Mouse (Mus musculus) embryonic facial prominence, embryonic 13.5 days (tissue): ENCODE results near the gene 4921536K21Rik. TPM values are rescaled to one million over a fixed set of nuclear protein-coding genes. Genes with fewer than 3 reads are reported as not detected.

Experiments used
- ATAC-seq: fragments of 200-750 bp; cut with Nextera tagmentation; 2 replicates; pipeline ENCODE4 v1.8.0; 2017; ENCODE audit warnings: low read depth; ENCODE audit not compliant: insufficient number of reproducible peaks, insufficient read depth, low FRiP score, low TSS enrichment
- H3K27ac ChIP-seq: fragments of 300-500 bp; sonication (generic); 2 replicates; pipeline ENCODE4 v1.5.1; 2015; ENCODE audit warnings: moderate library complexity, mild to moderate bottlenecking, inconsistent platforms
- H3K27me3 ChIP-seq: fragments of 300-500 bp; sonication (generic); 2 replicates; pipeline ENCODE4 v1.6.1; 2015; ENCODE audit warnings: mild to moderate bottlenecking, inconsistent platforms
- H3K36me3 ChIP-seq: fragments of 300-500 bp; sonication (generic); 2 replicates; pipeline ENCODE4 v1.6.1; 2015; ENCODE audit warnings: mild to moderate bottlenecking, inconsistent platforms
- H3K4me1 ChIP-seq: fragments of 300-500 bp; sonication (generic); 2 replicates; pipeline ENCODE4 v1.6.1; 2015; ENCODE audit warnings: inconsistent platforms
- H3K4me2 ChIP-seq: fragments of 300-500 bp; sonication (generic); 2 replicates; pipeline ENCODE4 v1.6.1; 2015; ENCODE audit warnings: moderate library complexity, mild to moderate bottlenecking, inconsistent platforms
- H3K4me3 ChIP-seq: fragments of 300-500 bp; sonication (generic); 2 replicates; pipeline ENCODE4 v1.5.1; 2015; ENCODE audit warnings: mild to moderate bottlenecking, inconsistent platforms
- H3K9ac ChIP-seq: fragments of 300-500 bp; sonication (generic); 2 replicates; pipeline ENCODE4 v1.6.1; 2015; ENCODE audit warnings: mild to moderate bottlenecking, inconsistent platforms
- H3K9me3 ChIP-seq: fragments of 300-500 bp; sonication (generic); 2 replicates; pipeline ENCODE4 v1.6.1; 2016; ENCODE audit warnings: inconsistent platforms
- WGBS: fragments of 180-500 bp; shearing (Covaris S2); methylation state at CpG from one replicate; pipeline ENCODE4 v1.1.7; 2015; ENCODE audit warnings: mixed read lengths; 5-methylcytosine and 5-hydroxymethylcytosine counted together
- polyA plus RNA-seq: library from polyadenylated mRNA; unstranded; fragments of >200 nt; fragmentation: Nextera tagmentation; extraction: Ambion mirVana; gene quantifications from 2 replicates; pipeline ENCODE4 v1.2.1, GENCODE M21; 2015

Gene 4921536K21Rik
- polyA plus RNA-seq, result 0.20 TPM in 1 of 2 replicates, not detected in the other

DNA sequence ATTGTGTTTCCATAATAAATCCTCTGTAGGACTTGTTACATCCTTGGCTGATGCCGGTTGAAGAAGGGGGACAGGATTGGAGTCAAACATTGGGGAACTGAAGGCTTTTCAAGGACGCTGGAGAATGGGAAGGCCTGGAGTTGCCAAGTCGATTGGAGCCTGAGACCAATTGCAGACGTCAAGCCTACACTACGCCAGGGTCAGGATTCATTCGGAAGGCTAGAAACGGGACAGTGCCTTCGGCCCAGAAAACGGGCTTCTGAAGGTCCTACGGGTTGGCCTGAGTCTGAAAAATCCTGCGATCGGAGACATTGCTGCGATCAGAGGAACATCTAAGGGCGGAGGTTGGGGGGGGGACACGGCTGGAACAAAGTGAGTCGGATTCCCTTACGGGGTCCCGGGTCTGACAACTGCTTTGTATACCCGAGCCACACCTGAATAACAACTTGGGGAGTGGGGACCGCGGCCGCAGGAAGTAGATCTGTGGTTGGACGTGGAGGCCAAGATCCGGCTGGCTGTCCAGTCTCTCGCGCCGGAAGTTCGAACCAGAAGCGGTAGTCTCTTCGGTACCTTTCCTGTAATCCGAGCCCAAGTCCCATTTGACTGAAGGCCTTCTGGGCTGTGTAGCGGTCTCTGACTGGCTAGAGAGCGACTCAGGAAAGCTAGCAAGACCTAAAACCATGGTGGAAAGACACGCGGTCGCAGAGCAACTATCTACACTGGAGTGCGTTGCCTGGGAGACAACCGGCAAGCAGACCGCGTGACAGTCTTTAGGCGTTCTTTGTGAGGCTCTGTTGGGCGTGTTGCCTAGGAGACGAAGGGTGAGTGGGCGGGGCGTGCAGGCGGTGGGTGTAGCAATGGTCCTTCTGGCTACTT is at the start of gene 4921536K21Rik, which contains the start of gene Dusp18:
TSS of gene 4921536K21Rik (minus strand) at position 693 of the 876 bp plus-strand sequence.
TSS of gene Dusp18 (plus strand) at position 835 of the 876 bp plus-strand sequence.
- Histone ChIP-seq H3K27ac (peak within 1 kb of the TSS; percentile 79), H3K4me3 (peak within 1 kb of the TSS; percentile 55), H3K27me3 (no peaks in the 10 kb centered on the region), H3K4me2 (peak within 1 kb of the TSS; percentile 85), H3K9me3 (no peaks in the 10 kb centered on the region), H3K4me1 (peaks cover 4% of the 10 kb centered on the region; the same call in 1 of the 2 replicates), H3K9ac (peak within 1 kb of the TSS; percentile 71), H3K36me3 (peaks cover 17% of the 10 kb centered on the region)
- ATAC-seq, result peak; percentile 93
- WGBS, result 3% methylated on average over 46 of the region's 46 CpGs

DNA sequence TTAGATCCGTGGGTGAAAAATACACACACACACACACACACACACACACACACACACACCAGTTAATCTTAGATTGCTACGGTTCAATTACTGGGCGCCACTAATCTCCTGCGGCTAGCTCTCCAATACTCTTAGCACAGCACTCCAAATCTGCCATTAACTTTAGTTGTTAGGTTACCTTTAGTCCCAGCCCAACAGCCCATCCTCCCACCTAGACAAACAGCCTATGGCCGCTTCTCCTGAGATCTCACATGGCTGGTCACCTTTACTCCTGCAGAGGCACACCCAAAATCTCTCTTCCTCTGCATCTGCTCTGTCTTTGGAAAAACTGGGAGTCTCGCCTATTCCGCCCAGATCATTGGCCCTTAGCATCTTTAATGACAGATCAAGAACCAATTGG is 46.5 kb upstream of the 4921536K21Rik start:
- Histone ChIP-seq H3K27ac (no peak overlapping the region), H3K4me1 (no peaks in the 10 kb centered on the region), H3K4me2 (no peak overlapping the region), H3K9ac (no peak overlapping the region), H3K27me3 (peaks cover 15% of the 10 kb centered on the region), H3K4me3 (no peak overlapping the region), H3K9me3 (no peaks in the 10 kb centered on the region), H3K36me3 (no peaks in the 10 kb centered on the region)
- ATAC-seq, result no peak
- WGBS, result 85% methylated on average over 7 of the region's 7 CpGs

DNA sequence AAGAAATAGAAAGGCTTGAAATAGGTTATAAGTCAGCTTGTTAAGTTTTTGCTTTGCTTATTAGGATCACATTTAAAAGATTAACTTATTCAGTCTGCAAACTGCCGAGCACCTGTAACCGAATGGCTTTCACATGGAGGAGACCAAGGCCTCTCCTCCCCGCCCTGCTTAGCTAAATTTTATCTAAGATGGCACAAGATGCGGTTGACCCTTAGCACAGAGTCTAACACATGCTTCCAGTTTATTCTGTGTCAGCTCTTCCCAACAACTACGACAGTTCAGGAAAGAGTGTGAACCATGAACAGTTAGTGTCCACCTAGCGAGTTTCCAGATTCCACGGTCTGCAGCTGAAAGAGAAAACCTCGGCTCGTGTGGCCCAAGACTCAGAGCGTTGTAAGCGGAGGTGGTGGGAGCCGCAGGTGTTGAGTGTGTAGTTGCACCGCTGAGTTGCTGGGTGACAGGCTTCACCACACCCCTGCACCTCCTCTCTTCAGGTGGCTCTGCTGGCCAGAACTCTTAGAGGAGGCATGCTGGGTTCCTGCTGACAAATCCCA is 42.5 kb upstream of the 4921536K21Rik start:
- ATAC-seq, result no peak
- no peaks in the 10 kb centered on the region for H3K9me3 ChIP-seq
- no peak overlapping the region for H3K9ac ChIP-seq
- no peaks in the 10 kb centered on the region for H3K4me1 ChIP-seq
- H3K27ac ChIP-seq, result no peak overlapping the region
- WGBS, result 76% methylated on average over 13 of the region's 13 CpGs
- H3K4me3 ChIP-seq, result no peak overlapping the region
- H3K36me3 ChIP-seq, result no peaks in the 10 kb centered on the region
- no peak overlapping the region for H3K4me2 ChIP-seq
- no peaks in the 10 kb centered on the region for H3K27me3 ChIP-seq

DNA sequence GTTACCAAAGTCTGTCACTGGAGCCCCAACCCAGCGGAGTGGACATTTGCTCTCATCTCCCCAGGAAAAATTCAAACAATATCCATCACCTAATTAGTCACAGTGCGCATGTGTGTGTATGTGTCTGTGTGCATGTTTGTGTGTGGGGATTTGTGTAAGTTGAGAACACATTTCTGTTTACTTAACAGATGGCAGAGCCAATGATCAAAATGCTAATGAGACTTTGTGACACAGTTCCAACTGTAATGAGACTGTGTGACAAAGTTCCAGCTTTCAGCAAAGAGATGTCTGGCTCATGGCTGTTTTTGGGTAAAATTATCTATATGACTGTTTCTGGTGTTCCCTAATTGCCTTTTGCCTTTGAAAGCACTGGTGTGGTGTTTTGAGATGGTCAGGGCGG is 41.4 kb upstream of the 4921536K21Rik start:
- WGBS, result 91% methylated on average over 3 of the region's 3 CpGs
- Histone ChIP-seq H3K36me3 (no peaks in the 10 kb centered on the region), H3K27me3 (no peaks in the 10 kb centered on the region), H3K4me3 (no peak overlapping the region), H3K9me3 (no peaks in the 10 kb centered on the region), H3K27ac (no peak overlapping the region), H3K9ac (no peak overlapping the region), H3K4me1 (peaks cover 5% of the 10 kb centered on the region), H3K4me2 (no peak overlapping the region)
- ATAC-seq, result no peak

DNA sequence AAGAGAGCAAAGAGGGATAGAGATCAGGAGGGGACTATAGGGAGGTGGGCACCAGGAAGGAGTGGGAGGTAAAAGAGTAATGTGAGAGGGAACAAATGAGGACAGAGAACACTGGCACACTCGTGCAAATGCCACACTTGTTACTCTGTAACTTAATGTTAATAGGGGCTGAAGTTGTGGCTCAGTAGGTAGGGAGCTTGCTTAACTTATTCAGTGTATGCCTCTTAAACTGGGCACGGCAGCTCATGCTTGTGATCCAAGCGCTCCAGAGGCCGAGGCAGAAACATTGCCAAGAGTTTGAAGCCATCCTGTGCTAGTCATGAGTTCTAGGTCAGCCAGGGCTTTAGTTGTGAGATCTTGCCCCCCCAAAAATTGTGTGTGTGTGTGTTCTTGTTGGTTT is 40.2 kb upstream of the 4921536K21Rik start:
- no peak overlapping the region for H3K4me2 ChIP-seq
- H3K36me3 ChIP-seq, result no peaks in the 10 kb centered on the region
- no peak for ATAC-seq
- WGBS, result 70% methylated on average over 4 of the region's 4 CpGs
- no peak overlapping the region for H3K27ac ChIP-seq
- no peaks in the 10 kb centered on the region for H3K27me3 ChIP-seq
- peaks cover 13% of the 10 kb centered on the region for H3K4me1 ChIP-seq
- no peak overlapping the region for H3K9ac ChIP-seq
- H3K4me3 ChIP-seq, result no peak overlapping the region
- H3K9me3 ChIP-seq, result no peaks in the 10 kb centered on the region

DNA sequence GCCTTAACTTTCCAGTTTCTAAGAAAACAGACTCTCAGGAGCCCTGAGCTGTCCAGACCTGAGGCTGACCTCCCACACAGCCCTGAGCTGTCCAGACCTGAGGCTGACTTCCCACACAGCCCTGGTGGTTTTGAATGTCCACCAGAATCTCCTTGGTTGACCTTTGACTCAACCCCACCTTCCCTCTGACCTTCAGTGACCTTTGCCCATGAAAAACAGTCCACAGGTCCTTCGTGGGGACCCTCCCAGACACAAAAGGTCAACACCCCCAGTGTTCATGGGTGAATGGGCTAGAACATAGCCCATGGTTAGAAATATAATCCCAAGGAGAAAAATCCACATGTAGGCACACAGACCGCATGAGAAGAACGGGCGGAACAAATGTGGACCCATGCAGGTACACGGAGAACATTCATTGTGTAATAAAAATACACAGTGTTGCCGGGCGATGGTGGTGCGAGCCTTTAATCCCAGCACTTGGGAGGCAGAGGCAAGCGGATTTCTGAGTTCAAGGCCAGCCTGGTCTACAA is 38.9 kb upstream of the 4921536K21Rik start:
- no peak overlapping the region for H3K4me3 ChIP-seq
- WGBS, result 86% methylated on average over 9 of the region's 9 CpGs
- no peaks in the 10 kb centered on the region for H3K36me3 ChIP-seq
- H3K27me3 ChIP-seq, result no peaks in the 10 kb centered on the region
- no peak overlapping the region for H3K4me2 ChIP-seq
- no peak for ATAC-seq
- H3K27ac ChIP-seq, result no peak overlapping the region
- peaks cover 13% of the 10 kb centered on the region for H3K4me1 ChIP-seq
- H3K9ac ChIP-seq, result no peak overlapping the region
- no peaks in the 10 kb centered on the region for H3K9me3 ChIP-seq

DNA sequence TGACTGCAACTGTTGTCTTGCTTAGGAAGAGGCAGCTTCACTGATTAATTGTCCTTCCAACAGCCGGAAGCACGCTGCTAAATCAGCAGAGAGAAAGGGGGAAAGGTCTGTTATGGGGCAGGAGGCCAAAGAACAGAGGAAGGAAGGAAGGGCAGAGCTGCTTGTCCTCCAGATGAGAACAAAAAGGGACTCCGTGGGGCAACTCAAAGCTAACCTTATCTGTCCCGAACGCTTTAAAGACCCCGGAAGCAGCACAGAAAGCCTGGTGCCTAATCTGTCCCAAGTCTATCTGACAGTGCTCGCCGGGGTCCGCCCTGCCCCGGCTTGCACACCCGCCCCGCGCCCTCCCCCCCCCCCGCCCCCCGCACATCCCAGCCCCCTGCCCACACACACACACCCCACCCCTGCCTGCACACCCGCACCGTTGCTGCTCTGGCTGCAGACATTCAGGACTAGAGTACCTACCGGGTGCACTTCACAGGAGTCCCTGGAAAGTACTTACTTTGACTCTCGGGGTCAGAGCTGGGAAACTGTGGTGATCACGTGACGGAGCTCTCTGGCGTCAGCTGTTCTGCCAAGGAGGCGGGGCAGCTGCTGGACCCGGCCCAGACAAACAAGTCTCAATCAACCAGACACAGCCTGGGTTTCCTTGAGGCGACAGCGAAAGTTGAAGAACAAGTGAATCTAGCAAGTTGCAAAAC is 36.8 kb upstream of the 4921536K21Rik start, which contains the start of gene Tcn2:
TSS of gene Tcn2 (minus strand) at position 649 of the 701 bp plus-strand sequence.
- ATAC-seq, result peak; percentile 67; the same call in 1 of the 2 replicates
- under 1% methylated on average over 20 of the region's 26 CpGs for WGBS
- H3K4me3 ChIP-seq, result peak within 1 kb of the TSS; percentile 53
- no peaks in the 10 kb centered on the region for H3K9me3 ChIP-seq
- peak within 1 kb of the TSS; percentile 67 for H3K9ac ChIP-seq
- H3K4me1 ChIP-seq, result peaks cover 13% of the 10 kb centered on the region
- no peaks in the 10 kb centered on the region for H3K27me3 ChIP-seq
- no peaks in the 10 kb centered on the region for H3K36me3 ChIP-seq
- no peak within 1 kb of the TSS; the same call in 1 of the 2 replicates for H3K27ac ChIP-seq
- peak within 1 kb of the TSS; percentile 76 for H3K4me2 ChIP-seq

DNA sequence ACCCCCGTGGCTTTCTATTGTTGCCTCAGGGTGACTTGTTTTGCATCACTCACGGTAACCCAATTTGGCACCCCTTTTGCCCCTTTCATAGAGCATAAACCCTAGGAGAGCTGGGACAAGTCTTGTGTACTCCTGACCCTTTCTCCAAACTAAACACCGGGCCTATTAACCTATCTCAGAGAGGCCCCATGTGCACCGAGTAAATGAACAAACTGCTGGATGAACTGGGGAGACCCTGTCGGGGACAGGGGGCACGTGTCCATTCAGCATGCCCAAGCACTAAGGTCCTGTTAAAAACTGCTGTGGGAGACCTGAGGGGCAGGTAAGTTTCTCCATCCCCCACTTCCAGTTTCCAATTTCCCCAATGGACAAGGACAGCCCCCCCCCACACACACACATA is 36.0 kb upstream of the 4921536K21Rik start:
- Histone ChIP-seq H3K4me2 (peak overlapping the region; percentile 76), H3K36me3 (peaks cover 3% of the 10 kb centered on the region; the same call in 1 of the 2 replicates), H3K9ac (peak overlapping the region; percentile 67), H3K4me3 (peak overlapping the region; percentile 53), H3K27ac (no peak overlapping the region), H3K9me3 (no peaks in the 10 kb centered on the region), H3K27me3 (no peaks in the 10 kb centered on the region), H3K4me1 (peaks cover 13% of the 10 kb centered on the region)
- no peak for ATAC-seq
- 30% methylated on average over 6 of the region's 6 CpGs for WGBS

DNA sequence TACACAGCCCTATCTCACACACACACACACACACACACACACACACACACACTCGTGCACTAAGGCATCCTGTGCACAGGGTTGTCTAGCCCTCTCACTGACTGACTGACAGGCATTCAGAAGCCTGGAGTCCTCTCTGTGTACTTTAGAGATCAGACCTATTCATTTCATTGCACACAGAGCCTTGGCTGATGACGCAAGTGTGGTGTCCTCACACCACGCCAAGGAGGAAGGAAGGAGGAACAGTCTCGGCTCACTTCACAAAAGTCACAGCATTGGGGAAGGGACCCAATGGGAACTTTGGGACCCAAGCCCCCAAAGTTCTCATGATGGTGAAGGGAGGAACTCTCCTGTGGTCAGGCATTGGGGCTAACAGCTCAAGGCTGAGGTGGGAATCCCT is 35.1 kb upstream of the 4921536K21Rik start:
- Histone ChIP-seq H3K4me1 (peaks cover 13% of the 10 kb centered on the region), H3K27ac (no peak overlapping the region), H3K4me3 (peak overlapping the region; percentile 1; the same call in 1 of the 2 replicates), H3K4me2 (no peak overlapping the region), H3K36me3 (peaks cover 10% of the 10 kb centered on the region), H3K9me3 (no peaks in the 10 kb centered on the region), H3K9ac (no peak overlapping the region), H3K27me3 (no peaks in the 10 kb centered on the region)
- 75% methylated on average over 4 of the region's 4 CpGs for WGBS
- no peak for ATAC-seq

DNA sequence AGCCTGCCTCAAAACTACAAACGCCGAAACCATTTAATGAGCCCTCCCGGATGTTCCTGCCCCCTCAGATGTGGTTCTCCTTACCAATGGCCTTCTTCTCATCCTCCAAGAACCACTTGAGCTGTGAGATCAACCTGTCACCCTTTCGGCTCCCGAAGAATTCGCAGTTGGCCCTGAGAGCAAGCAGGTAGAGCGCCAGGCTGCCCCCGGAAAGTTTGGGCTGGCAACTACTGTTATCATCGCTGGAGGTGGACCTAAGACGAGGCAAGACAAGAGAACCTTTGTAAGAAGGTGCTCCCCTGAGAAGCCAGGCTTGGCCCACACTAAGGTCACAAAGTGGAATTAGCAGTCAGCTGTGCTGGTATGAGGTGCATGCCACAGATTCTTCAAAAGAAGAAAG is 31.0 kb upstream of the 4921536K21Rik start:
- peaks cover 3% of the 10 kb centered on the region for H3K4me1 ChIP-seq
- H3K27ac ChIP-seq, result no peak overlapping the region
- peaks cover 37% of the 10 kb centered on the region for H3K36me3 ChIP-seq
- 95% methylated on average over 10 of the region's 10 CpGs for WGBS
- no peaks in the 10 kb centered on the region for H3K27me3 ChIP-seq
- no peak overlapping the region for H3K4me2 ChIP-seq
- no peak overlapping the region for H3K9ac ChIP-seq
- no peak for ATAC-seq
- H3K4me3 ChIP-seq, result no peak overlapping the region
- no peaks in the 10 kb centered on the region for H3K9me3 ChIP-seq

DNA sequence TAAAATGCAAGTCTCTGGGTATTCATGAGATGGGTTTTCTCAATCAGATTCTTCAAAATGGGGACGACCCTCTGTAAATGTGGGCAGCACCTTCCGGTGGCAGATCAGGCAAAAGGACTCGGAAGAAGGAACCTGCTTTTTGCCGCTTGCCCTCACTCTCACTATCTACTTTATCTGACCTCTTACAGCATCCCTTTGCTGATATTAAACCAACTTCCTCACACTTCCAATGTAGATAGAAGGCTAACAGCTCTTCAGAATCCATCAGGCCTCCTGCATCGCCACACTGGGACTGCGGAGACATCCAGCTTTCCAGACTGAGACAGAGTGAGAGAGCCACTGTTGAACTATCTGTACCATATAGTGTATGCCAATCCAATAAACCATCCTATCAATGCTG is 27.8 kb upstream of the 4921536K21Rik start:
- H3K27me3 ChIP-seq, result no peaks in the 10 kb centered on the region
- no peak overlapping the region for H3K4me2 ChIP-seq
- H3K4me3 ChIP-seq, result no peak overlapping the region
- WGBS, result 93% methylated on average over 6 of the region's 6 CpGs
- H3K27ac ChIP-seq, result no peak overlapping the region
- H3K9me3 ChIP-seq, result no peaks in the 10 kb centered on the region
- no peak for ATAC-seq
- no peak overlapping the region for H3K9ac ChIP-seq
- H3K36me3 ChIP-seq, result peaks cover 37% of the 10 kb centered on the region
- H3K4me1 ChIP-seq, result no peaks in the 10 kb centered on the region
